Mouse (Mus musculus): ENCODE data around the gene Tcam1.
A peak's percentile ranks its signal among the peaks of the same experiment; 100 is the strongest.

The Tcam1 gene

GRCm38 (mm10) chr11:106318406-106319366 is 42.2 kb downstream of the Tcam1 start:
- DNase-seq (ENCODE audit: low spot score), result no peak

- DNase-seq (ENCODE audit: low spot score), result peak; percentile 33
Measured at GRCm38 (mm10) chr11:106324858-106325257, 48.4 kb downstream of the Tcam1 start.

DNA sequence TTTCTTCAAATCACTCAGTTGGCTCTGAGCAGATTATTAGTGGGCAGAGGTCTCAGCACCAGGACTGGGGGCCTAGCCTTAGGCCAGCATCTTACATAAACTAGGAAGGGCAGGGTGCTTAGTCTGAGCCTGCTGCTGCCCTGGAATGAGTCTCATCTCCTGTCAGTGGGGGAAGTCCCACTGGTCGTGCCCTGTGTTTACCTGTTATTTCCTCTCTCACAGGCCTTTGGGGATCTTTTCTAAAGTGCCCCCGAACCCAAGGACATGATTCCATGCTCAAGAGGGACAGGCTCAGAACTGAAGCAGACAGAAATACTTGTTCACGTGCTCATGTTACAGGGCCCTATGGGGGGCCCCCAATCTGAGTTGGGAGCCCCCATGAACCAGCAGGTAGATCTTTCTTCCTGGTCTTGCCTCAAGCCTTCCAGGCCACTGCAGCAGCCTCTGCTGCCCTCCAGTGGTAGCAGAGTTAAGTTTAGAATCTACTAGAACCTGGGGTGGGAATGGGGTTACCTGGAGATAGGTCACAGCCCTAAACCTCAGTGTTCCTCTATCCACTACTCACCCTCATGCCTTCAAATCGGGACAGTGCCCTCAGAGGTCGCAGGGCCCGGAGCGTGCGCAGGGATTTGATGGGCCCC is 49.2 kb downstream of the Tcam1 start:
- peak; percentile 41 for DNase-seq (ENCODE audit: low spot score)

DNA sequence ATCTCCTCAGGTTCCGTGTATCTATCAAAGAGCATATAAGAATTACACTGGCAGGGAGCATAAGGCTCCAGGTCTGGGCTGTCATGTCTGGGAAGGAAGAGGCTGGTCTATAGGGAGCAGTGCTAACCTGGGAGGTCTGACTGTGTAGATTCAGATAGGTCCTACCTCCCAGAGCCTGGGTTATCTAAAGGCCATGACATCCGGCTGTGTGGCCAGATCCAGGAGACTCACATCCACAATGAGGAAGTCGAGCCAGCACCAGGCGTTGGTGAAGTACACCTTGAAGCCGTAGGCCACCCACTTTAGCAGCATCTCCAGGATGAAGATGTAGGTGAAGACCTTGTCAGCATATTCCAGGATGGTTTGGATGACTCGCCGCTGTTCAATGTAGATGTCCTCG is 50.0 kb downstream of the Tcam1 start:
- DNase-seq (ENCODE audit: low spot score), result no peak

DNA sequence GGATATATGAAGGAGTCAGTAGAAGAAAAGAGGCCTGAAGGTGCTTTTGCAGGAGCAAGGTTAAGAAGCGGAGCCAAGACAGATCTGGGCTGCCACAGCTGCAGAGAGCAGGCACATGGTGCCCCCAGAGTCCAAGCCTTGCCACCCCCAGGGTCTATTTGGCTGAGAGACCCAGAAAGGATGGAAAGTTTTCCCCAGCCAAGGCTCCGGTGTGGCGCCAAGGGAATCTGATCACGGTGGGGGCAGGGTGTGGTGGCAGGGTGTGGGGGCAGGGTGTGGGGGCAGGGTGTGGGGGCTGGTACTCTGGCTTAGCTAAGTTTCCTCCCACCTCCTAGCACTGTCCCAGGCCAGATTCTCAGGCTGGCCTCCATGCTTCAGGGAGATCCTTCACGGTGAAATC is 52.0 kb downstream of the Tcam1 start:
- no peak for DNase-seq (ENCODE audit: low spot score)

DNA sequence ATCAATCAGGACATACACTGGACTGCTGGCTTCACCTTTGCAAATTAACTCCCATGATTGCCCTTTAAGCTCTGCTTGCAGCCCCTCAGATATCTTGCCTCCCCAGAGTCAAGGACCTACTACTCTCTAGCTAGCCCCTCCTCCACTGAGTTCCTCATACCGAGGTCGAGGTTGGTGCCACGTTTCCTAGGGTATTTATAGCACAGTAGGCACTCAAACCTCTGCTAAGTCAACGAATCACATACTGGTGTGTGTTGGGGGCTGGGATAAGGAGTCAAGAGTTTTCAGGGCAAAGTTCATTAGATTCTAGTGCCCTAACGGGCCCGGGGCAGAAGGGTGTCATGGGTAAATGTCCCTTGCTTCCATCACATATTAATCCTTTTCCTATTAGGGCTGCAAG is 52.7 kb downstream of the Tcam1 start:
- DNase-seq (ENCODE audit: low spot score), result no peak

DNA sequence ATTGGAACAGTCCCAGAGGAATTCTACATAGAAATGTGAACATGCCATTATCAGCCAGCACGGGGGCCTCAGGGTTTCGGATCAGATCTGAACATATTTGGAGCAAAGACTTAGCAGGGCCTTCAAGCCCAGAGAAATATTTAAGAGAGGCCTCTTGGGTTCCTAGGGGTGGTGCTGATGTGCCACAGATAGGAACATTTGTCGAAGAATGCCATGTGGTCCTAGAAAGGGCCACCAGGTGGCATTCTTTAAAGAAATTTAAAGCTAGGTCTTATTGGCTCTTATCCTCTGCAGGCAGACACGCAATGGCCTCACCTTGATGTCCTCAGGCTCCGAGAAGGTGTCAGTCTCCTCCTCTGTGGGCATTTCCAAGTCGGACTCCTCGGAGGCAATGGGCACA is 53.2 kb downstream of the Tcam1 start:
- no peak for DNase-seq (ENCODE audit: low spot score)

DNA sequence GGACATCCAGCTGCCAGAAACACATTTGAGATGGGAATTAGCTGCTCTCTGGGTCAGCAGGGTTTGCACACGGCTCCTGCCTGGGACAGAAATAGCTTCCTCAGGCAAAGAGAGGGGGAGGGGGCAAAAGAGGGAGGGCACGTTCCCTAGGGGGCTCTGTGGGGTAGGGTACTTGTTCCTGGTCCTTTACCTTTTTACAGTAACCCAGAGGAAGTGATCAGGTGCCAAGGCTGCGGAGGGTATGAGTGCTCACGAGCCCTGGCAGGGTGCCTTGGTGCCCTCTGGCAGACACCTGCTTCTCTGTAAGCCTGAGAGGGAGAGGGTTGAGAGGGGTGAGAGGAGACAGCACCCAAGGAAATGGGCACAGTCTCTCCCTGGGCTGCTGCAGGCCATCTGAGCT is 56.0 kb downstream of the Tcam1 start:
- no peak for DNase-seq (ENCODE audit: low spot score)

DNA sequence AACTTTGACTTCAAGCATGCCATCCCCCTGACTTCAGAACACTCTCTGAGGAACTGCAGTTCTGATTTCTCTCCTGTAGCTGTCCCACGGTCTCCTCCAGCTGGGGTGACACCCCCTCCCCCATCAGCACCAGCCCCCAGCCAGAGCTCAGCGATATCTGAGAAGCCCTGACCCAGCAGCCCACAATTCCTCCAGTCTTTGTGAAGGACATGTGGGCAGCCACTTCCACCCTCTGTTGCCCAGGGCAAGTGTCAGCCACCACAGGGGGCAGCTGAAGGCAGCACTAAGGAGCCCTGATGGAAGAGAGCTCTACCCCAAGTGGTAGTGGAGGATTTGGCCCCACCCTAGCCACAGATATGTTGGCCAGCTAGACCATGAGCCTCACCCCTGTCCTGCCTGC is 57.6 kb downstream of the Tcam1 start:
- no peak for DNase-seq (ENCODE audit: low spot score)

DNA sequence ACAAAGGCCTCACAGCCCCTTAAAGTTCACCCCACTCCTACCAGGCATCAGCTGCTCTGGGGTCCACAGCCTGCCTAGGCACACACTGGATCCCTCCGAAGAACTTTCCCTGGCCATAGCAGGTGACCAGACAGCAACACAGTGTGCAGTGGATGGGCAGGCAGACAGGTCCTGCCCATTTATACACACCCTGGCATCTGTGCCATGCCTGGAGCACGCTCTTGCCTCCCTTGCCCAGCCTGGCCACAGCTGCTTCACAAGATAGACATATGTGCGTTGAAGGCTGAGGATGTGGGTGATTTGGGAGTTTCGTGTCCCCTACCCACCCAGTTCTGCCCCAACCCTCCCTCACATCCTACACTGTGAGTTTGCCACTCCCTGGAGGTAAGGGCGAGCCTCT is 61.6 kb downstream of the Tcam1 start:
- DNase-seq (ENCODE audit: low spot score), result no peak
